17 mouse cellular contexts compared by ENCODE assay signal in the genomic region with DNA sequence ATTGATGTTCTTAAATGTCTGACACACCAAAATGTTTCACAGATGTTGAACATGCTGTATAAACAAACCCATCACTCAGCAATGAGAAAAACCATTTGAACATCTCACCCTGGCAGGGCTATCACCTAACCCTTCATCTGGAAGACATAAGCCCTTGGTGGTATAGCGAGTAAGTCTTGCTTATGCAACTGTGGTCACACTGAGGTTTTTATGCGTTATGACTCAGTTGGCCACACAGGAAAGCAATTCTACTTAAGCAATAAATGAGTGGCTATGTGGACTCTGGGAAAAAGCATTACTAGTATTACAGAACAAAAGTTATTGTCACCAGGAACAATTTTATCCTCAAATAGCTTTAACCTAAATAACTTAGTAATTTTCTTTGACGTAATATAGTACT.
"Had no signal": no experiment of that assay in that cellular context is flagged by ENCODE, and none has a peak within 500 bp of the region (broad histone marks: within the 10 kb centered on the region; RNA-seq: fewer than 3 reads in every experiment).

No protein-coding gene starts in this region.

- H3K36me3 ChIP-seq: limb, embryonic 13.5 days; midbrain, embryonic 12.5 days; neural tube, embryonic 12.5 days; stomach, embryonic 15.5 days had no signal

- ATAC-seq: intestine, postnatal 0 days; midbrain, embryonic 16.5 days had no signal

- H3K4me1 ChIP-seq: limb, embryonic 13.5 days; midbrain, embryonic 12.5 days; neural tube, embryonic 12.5 days; stomach, embryonic 15.5 days had no signal

- DNase-seq: kidney, adult 8-10 months; kidney, postnatal 25 days; left cerebral cortex, postnatal 4 days; lung, adult 2 months; lung, postnatal 10 days; lung, postnatal 4 days; retina, postnatal 1 day; right cerebral cortex, postnatal 14 days; thymus, adult 2 months; thymus, postnatal 25 days had no signal

- H3K27me3 ChIP-seq: limb, embryonic 13.5 days; midbrain, embryonic 12.5 days; neural tube, embryonic 12.5 days; stomach, embryonic 15.5 days had no signal

- H3K4me2 ChIP-seq: limb, embryonic 13.5 days; midbrain, embryonic 12.5 days; neural tube, embryonic 12.5 days; stomach, embryonic 15.5 days had no signal

- H3K9ac ChIP-seq: limb, embryonic 13.5 days; liver, embryonic 14.5 days; midbrain, embryonic 12.5 days; neural tube, embryonic 12.5 days; stomach, embryonic 15.5 days had no signal

- H3K27ac ChIP-seq: limb, embryonic 13.5 days; liver, embryonic 14.5 days; midbrain, embryonic 12.5 days; neural tube, embryonic 12.5 days; stomach, embryonic 15.5 days had no signal

- H3K4me3 ChIP-seq: limb, embryonic 13.5 days; midbrain, embryonic 12.5 days; neural tube, embryonic 12.5 days; stomach, embryonic 15.5 days had no signal

- H3K9me3 ChIP-seq: limb, embryonic 13.5 days; midbrain, embryonic 12.5 days; neural tube, embryonic 12.5 days; stomach, embryonic 15.5 days had no signal
